Mouse (Mus musculus): ENCODE data around the gene Rgs7.

DNA sequence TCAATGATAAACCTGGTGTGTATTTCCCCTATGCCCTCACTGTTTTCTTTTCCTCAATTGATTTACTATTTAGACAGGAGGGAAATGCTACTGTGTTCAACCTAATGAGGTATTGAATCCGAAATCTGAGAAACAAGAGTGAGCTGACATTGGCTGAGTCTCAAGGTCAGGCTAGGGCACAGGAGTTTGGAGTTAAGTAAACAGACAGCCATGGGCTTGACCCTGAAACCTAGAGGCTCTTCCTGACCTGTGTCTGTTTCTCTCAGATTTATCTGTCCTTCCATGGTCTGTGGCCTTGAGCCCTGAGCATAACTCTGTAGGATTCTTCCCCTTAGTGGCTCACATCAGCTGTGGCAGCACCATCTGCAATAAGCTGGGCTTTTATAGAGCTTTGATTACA is 37.6 kb upstream of the Rgs7 start:
- no peak for TF ChIP-seq CTCF (IDR thresholded peaks at IDR 0.05; ENCODE audit: extremely low read depth, insufficient read length, insufficient replicate concordance, low read depth, low read length)
- no peak for TF ChIP-seq POLR2A (IDR thresholded peaks at IDR 0.05; ENCODE audit: low read depth, low read length)
